Mouse (Mus musculus): ENCODE measurements at regions not wholly inside any gene's neighbourhood (a gene's known extent, or its start where the extent isn't known, plus 50 kb on each side); places are given as distances from the start of the nearest gene placed in this dataset.
A peak's percentile ranks its signal among the peaks of the same experiment; 100 is the strongest.

GRCm38 (mm10) chr13:84060906-84061305 lies 161.2 kb upstream of the Tmem161b start:
- no peak for DNase-seq (ENCODE audit: extremely low spot score in 1 of 2, low spot score in 1 of 2)

DNA sequence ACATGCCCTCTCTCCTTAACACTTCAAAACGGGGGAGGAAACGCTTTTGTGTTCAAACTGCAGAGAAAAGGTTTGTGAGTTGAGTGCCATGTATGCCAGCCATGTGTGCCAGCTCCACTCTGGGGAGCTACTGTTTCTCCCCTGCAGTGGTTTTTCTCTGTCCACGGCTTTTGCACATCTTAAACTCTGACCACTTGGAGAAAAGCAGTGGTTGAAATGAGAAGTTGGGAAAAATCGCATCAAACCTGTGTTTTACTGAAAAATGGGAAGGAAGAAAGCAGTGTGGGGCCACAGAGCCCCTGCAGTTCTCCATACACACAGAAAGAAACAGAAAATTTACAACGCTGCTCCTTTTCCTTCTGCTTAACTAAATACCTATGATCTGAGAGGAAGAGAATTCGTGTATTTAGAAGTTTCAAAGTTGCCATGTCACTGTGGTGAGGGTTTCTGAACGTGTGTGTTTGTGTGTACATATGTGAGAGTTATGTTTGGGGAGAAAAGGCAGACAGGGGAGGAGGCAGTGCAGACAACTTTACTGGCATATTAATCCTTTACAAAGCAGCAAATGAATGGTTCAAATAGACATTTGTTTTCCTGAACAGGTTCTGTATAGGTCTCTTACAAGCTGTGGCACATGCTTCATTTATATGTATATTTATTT lies 160.1 kb upstream of the Tmem161b start:
- DNase-seq (ENCODE audit: extremely low spot score in 1 of 2, low spot score in 1 of 2) = no peak

DNA sequence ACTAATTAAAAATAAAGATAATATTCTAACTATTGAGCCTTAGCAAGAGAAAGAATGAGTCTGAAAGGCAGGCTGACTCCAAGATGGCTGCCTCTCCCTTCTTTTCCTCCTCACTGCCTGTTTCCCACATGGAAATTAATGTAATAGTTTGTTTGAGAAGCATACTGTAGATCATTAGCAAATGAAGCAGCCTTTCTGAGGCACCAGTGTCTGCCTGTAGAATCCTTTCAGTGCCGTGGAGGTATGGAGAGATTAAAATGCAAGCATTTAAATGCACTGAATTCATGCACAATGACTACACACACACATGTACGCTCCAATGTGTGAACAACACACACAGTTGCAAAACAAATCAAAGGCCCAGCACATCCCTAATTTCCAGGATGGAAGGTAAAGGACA lies 159.5 kb upstream of the Tmem161b start:
- no peak for DNase-seq (ENCODE audit: extremely low spot score in 1 of 2, low spot score in 1 of 2)

- no peak for DNase-seq (ENCODE audit: extremely low spot score in 1 of 2, low spot score in 1 of 2)
Measured at GRCm38 (mm10) chr13:84063406-84063805, 158.7 kb upstream of the Tmem161b start.

DNA sequence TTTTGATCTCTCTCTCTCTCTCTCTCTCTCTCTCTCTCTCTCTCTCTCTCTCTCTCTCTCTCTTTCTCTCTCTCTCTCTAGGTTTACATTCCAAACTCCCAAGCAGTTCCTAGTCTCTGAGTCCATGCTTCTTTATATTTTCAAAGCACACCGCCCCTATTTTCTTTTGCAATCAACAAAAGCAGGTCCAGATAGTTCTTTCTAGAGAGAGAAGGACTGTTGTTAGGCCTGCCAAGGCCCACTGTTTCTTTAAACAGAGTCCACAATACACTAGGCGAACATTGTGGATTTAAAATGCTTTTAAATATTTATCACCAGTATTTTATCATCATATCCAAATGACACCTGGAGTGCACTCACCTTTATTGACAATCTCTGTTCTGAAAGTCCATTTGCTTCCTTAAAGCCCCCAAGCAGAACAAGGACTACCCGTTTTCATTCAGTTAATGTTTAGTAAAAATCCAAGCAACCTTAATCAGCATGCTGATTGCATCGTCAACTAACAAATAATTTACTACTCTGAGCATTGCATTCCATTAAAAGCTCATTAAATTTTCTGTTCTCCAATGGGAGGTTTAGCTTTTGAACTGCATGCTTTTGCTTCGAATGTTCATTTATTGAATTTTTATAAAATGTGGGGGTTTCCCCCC lies 157.7 kb upstream of the Tmem161b start:
- DNase-seq (ENCODE audit: extremely low spot score in 1 of 2, low spot score in 1 of 2) = no peak

- DNase-seq (ENCODE audit: extremely low spot score in 1 of 2, low spot score in 1 of 2) = peak in 1 of 2 experiments; percentile 52
Measured at GRCm38 (mm10) chr13:84065256-84065898, 156.7 kb upstream of the Tmem161b start.

DNA sequence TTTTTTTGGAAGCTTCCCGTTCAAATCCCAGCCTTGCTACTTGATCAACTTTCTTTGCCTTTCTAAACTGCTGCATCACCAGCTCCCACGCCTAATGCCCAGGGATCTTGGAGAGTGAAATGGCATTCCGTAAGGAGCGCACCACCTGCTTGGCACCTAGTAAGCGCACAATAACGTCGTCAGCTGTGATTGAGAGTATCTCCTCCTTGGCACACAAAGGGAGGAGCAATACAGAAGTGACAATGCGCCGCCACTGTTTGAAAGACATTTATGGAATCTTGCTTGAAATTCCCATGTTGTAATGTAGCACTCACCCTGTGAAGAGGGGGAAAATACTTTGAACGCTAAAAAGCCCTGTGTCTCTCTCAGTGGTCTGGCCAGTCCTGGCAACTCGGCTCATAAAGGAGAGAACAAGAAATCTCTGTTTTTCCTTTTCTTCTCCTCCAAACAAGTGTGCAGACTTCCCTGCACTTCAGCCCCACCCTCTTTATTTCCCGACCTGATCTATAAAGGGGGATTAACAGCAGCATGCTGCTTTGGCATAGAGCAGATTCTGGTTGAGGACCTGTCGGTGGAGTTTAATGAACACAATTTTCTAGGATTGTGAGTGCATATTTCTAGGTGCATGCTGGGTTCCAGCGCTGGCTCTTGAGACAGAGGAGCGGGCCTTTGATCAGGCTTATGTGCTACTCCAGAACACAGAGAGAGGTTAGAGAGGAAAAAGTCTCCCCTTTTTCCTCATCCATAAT lies 155.7 kb upstream of the Tmem161b start:
- no peak for DNase-seq (ENCODE audit: extremely low spot score in 1 of 2, low spot score in 1 of 2)

GRCm38 (mm10) chr13:84066960-84067665 lies 155.0 kb upstream of the Tmem161b start:
- no peak for DNase-seq (ENCODE audit: extremely low spot score in 1 of 2, low spot score in 1 of 2)

- DNase-seq (ENCODE audit: extremely low spot score in 1 of 2, low spot score in 1 of 2) = no peak
Measured at GRCm38 (mm10) chr13:84068365-84068764, 153.7 kb upstream of the Tmem161b start.

Small RNA genes lying in the stretch of these regions (microRNA-seq; reads per million reads assigned to microRNA genes)
- gene Mir9-2 = 1.2 to 2.0 reads per million in 2 experiments
